Mouse (Mus musculus): ENCODE measurements around the gene Trim80.

DNA sequence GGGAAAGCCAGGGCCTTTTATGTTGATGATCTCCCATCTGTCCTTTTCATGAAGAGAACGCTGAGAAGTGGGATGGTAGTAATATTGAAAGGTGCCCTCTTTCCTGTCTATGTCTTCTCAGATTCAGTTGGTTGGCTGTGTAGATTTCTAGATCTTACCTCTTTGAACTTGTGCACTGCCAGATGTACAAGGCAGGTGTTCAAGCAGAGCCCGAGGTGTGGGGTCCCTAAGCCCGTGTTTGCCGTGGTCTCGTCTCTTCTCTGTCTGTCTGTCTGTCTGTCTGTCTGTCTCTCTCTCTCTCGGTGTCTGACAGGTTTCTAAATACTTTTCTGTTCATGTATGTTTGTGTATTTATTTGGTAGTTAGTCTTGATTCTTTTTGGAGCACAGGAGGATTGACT lies 14.7 kb upstream of the Trim80 start:
- TF ChIP-seq POLR2A (IDR thresholded peaks at IDR 0.05; ENCODE audit: low read depth, low read length) (no peak), CTCF (conservative IDR thresholded peaks at IDR 0.05; ENCODE audit: insufficient read depth, insufficient read length, low read depth, low read length) (no peak)
